Mouse (Mus musculus): Measurements from ENCODE around the gene Pglyrp1. TPM values are rescaled to one million over a fixed set of nuclear protein-coding genes. Genes with fewer than 3 reads are reported as not detected.

Gene Pglyrp1
- polyA plus RNA-seq, 1 experiment from 2014 or later, result 20.9 TPM

DNA sequence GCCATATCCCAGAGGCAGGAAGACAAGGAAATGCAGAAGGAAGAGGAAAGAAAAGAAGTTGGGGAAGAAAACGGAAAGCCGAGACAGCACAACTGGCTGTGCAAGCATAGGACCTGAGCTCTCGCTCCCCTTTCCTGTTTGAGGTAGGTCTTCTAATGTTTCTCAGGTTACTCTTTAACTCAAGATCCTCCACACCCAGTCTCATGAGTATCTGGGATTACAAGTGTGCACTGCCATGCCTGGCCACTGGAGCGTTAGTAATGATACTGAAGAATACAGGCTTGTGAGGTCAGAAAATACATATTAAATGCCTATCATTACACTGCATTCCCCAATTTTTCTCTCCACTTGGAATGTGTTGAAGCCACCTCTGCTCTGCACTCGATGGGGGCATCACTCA is 4.2 kb downstream of the Pglyrp1 start:
- no peak for DNase-seq (ENCODE audit: low spot score)
- Histone ChIP-seq H3K4me2 (ENCODE audit: low read length) (no peak overlapping the region), H3K9ac (ENCODE audit: low read length) (no peak overlapping the region), H3K27me3 (replicated peaks; ENCODE audit: control insufficient read depth, insufficient read depth, low read length) (no peaks in the 10 kb centered on the region), H3K9me3 (replicated peaks; ENCODE audit: control insufficient read depth, low read length) (no peaks in the 10 kb centered on the region), H3K4me1 (ENCODE audit: control insufficient read depth, insufficient read depth, low read length) (no peaks in the 10 kb centered on the region), H3K4me3 (ENCODE audit: low read depth, low read length) (no peak overlapping the region), H3K27ac (ENCODE audit: low read depth, low read length) (no peak overlapping the region), H3K36me3 (ENCODE audit: control insufficient read depth, insufficient read depth, low read length) (no peaks in the 10 kb centered on the region)
- WGBS, result 93% methylated on average over 5 of the region's 5 CpGs
- ATAC-seq, result no peak

DNA sequence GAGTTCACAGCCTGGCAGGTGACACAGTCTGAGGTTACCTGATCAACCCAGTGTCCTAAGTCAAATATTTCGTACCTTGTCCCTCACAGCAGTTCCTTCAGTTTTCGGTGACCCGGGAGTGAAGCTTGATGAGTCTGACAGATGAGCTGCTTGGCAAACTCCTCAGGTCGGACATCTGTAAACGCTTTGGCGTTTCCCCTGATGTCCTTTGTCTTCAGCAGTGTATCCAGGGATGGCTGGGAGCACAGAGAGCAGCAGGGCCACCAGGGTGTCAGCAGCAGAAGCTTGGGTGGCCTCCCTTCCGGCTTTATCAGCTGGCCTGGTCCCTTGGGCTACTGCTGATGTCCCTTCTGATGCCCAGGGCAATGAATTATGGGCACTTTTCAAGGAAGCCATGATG is 7.6 kb downstream of the Pglyrp1 start:
- Histone ChIP-seq H3K27me3 (replicated peaks; ENCODE audit: control insufficient read depth, insufficient read depth, low read length) (no peaks in the 10 kb centered on the region), H3K9me3 (replicated peaks; ENCODE audit: control insufficient read depth, low read length) (no peaks in the 10 kb centered on the region), H3K4me2 (ENCODE audit: low read length) (no peak overlapping the region), H3K4me1 (ENCODE audit: control insufficient read depth, insufficient read depth, low read length) (no peaks in the 10 kb centered on the region), H3K36me3 (ENCODE audit: control insufficient read depth, insufficient read depth, low read length) (no peaks in the 10 kb centered on the region), H3K27ac (ENCODE audit: low read depth, low read length) (no peak overlapping the region), H3K4me3 (ENCODE audit: low read depth, low read length) (no peak overlapping the region), H3K9ac (ENCODE audit: low read length) (no peak overlapping the region)
- 83% methylated on average over 7 of the region's 7 CpGs for WGBS
- ATAC-seq (no peak), DNase-seq (ENCODE audit: low spot score) (no peak)

DNA sequence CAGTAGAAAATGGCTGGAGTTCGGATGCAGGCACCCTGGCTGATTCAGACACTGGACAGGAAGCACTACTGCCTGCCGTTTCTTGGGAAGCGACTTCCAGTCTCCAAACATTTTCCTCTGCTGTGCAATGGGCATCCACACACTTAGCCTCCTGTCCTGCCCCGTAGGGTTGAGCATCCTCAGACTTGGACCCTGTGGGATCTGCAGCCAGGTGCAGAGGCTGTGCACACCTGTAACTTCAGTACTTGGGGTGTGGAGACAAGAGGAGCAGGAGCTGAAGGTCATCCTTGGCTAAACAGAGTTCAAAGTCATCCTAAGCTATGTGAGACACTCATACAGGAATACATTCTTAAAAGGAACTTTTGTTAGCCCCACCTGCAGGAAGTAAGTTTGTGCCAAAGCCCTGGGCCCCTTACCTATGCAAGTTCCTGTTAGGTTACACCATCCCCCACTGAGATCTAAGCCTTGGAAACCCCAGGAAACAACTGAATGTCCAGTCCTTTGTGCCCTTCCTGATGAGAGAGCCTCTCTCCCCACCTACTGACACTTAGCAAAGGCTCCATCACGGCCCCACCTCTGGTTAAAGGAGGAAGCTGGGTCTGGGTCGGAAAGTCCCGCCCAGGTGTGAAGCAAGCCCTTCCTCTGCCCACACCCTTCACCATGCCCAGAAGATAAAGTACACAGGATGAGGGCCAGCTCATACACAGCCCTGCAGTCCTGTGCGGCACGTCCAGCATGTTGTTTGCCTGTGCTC is 13.0 kb downstream of the Pglyrp1 start:
- Histone ChIP-seq H3K4me2 (ENCODE audit: low read length) (no peak overlapping the region), H3K9me3 (replicated peaks; ENCODE audit: control insufficient read depth, low read length) (no peaks in the 10 kb centered on the region), H3K9ac (ENCODE audit: low read length) (no peak overlapping the region), H3K36me3 (ENCODE audit: control insufficient read depth, insufficient read depth, low read length) (no peaks in the 10 kb centered on the region), H3K27ac (ENCODE audit: low read depth, low read length) (no peak overlapping the region), H3K27me3 (replicated peaks; ENCODE audit: control insufficient read depth, insufficient read depth, low read length) (no peaks in the 10 kb centered on the region), H3K4me1 (ENCODE audit: control insufficient read depth, insufficient read depth, low read length) (no peaks in the 10 kb centered on the region), H3K4me3 (ENCODE audit: low read depth, low read length) (no peak overlapping the region)
- DNase-seq (ENCODE audit: low spot score), result no peak
- WGBS, result 71% methylated on average over 9 of the region's 9 CpGs
- ATAC-seq, result no peak

DNA sequence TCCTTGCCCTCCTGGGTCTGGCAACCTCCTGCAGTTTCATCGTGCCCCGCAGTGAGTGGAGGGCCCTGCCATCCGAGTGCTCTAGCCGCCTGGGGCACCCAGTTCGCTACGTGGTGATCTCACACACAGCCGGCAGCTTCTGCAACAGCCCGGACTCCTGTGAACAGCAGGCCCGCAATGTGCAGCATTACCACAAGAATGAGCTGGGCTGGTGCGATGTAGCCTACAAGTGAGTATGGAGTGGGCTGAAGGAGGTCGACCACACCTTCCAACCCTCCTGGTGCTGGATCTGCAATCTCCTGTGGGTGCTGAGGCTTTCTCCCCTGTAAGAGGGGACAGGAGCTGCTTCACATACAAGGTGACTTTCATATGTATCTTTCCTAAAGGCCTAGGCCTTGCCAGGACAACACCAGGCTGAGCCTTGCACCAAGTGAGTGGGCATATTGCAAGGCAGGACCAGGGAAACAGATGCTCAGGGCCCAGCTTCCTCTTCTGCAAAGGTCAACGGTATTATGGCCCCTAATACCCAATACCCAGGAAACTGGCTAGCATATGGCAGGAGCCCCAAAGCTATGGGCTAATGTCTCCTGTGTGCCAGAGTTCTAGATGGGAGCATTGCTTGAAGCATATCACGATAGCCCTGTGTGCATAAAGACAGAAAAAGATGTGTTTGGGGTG is 13.8 kb downstream of the Pglyrp1 start:
- Histone ChIP-seq H3K9me3 (replicated peaks; ENCODE audit: control insufficient read depth, low read length) (no peaks in the 10 kb centered on the region), H3K27ac (ENCODE audit: low read depth, low read length) (no peak overlapping the region), H3K9ac (ENCODE audit: low read length) (no peak overlapping the region), H3K4me3 (ENCODE audit: low read depth, low read length) (no peak overlapping the region), H3K36me3 (ENCODE audit: control insufficient read depth, insufficient read depth, low read length) (no peaks in the 10 kb centered on the region), H3K4me2 (ENCODE audit: low read length) (no peak overlapping the region), H3K27me3 (replicated peaks; ENCODE audit: control insufficient read depth, insufficient read depth, low read length) (no peaks in the 10 kb centered on the region), H3K4me1 (ENCODE audit: control insufficient read depth, insufficient read depth, low read length) (no peaks in the 10 kb centered on the region)
- ATAC-seq (no peak), DNase-seq (ENCODE audit: low spot score) (no peak)
- WGBS, result 70% methylated on average over 13 of the region's 13 CpGs

DNA sequence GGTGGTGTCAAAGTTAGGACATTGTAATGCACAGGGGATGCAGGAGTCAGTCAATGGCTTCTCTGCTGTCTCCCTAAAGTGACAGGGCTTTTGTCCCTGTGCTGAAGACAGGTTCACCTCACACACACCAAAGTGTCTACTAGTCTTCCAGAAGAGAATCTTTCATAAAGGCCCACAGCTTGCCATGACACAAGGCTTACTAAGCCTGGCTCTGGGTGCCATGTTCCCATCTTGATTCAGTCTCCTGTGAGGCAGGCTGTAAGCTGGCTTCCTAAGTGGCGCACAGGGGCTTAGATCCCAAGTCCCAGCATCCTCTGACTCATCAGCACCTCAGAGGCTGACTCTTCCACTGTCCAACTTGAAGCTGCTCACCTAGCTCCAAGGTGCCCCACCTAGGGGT is 15.8 kb downstream of the Pglyrp1 start:
- no peak overlapping the region for H3K4me3 ChIP-seq (ENCODE audit: low read depth, low read length)
- no peak for ATAC-seq
- WGBS, result 83% methylated on average over 1 of the region's 1 CpGs
- H3K36me3 ChIP-seq (ENCODE audit: control insufficient read depth, insufficient read depth, low read length), result no peaks in the 10 kb centered on the region
- no peaks in the 10 kb centered on the region for H3K9me3 ChIP-seq (replicated peaks; ENCODE audit: control insufficient read depth, low read length)
- no peak overlapping the region for H3K4me2 ChIP-seq (ENCODE audit: low read length)
- DNase-seq (ENCODE audit: low spot score), result no peak
- no peak overlapping the region for H3K27ac ChIP-seq (ENCODE audit: low read depth, low read length)
- H3K9ac ChIP-seq (ENCODE audit: low read length), result no peak overlapping the region
- H3K27me3 ChIP-seq (replicated peaks; ENCODE audit: control insufficient read depth, insufficient read depth, low read length), result no peaks in the 10 kb centered on the region
- no peaks in the 10 kb centered on the region for H3K4me1 ChIP-seq (ENCODE audit: control insufficient read depth, insufficient read depth, low read length)

DNA sequence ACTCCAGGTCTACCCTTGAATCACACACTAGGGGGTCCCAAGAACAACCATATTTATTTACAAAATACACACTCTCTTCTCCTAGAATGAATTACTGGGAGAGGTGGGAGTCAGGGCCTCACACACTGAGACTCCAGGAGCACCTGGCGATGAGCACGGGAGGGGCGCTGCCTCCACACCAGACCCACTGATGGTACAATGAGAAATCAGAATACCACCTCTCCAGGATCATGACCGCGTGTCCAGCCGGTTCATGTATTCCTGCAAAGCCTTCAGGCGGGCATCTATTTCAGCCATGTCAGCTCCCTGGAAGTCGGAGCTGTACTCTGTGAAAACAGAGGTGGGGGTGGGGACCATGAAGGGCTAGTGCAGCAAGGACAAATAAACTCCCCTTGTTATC is 19.7 kb downstream of the Pglyrp1 start:
- Histone ChIP-seq H3K27ac (ENCODE audit: low read depth, low read length) (no peak overlapping the region), H3K4me3 (ENCODE audit: low read depth, low read length) (no peak overlapping the region), H3K9ac (ENCODE audit: low read length) (no peak overlapping the region), H3K4me1 (ENCODE audit: control insufficient read depth, insufficient read depth, low read length) (peaks cover 4% of the 10 kb centered on the region; the same call in 1 of the 2 replicates), H3K36me3 (ENCODE audit: control insufficient read depth, insufficient read depth, low read length) (no peaks in the 10 kb centered on the region), H3K27me3 (replicated peaks; ENCODE audit: control insufficient read depth, insufficient read depth, low read length) (0 out of 2 replicates have a peak, but pooled peaks cover 5% of the 10 kb centered on the region), H3K4me2 (ENCODE audit: low read length) (no peak overlapping the region), H3K9me3 (replicated peaks; ENCODE audit: control insufficient read depth, low read length) (no peaks in the 10 kb centered on the region)
- ATAC-seq (no peak), DNase-seq (ENCODE audit: low spot score) (no peak)
- WGBS, result 93% methylated on average over 8 of the region's 8 CpGs

DNA sequence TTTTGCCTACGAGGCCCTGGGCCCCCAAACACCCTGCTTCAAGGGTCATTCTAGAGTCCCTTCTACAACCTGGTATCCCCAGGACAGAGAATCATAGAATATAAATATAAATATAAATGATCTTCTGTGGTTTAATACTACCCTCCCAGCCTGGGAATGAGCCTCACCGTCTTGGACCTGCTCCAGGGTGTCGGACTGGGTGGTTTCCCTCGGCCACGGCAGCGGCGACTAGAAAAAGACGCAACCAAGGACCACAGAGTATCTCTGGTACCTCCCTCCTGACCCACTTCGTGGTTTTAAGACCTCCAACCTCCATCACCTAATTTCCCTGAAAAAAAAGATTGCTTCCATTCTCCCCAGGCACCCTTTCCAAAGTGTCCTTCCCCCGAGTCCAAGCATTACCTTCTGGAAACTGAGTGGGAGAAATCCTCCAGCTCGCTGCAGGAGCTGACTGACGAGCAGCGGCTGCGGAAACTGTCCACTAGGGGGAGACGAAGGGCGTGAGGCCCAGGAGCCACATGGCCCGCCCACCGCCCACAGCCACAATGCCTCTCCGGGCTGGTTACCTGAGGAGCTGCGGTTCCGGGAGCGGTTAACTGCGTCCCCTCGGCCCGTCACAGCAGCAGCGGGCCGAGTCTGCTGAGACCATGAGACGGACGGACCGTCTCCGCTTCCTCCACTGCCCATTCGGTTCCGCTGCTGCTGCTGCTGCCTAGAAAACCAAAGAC is 20.9 kb downstream of the Pglyrp1 start:
- Histone ChIP-seq H3K4me3 (ENCODE audit: low read depth, low read length) (peak overlapping the region; percentile 41), H3K4me2 (ENCODE audit: low read length) (peak overlapping the region; percentile 77), H3K9me3 (replicated peaks; ENCODE audit: control insufficient read depth, low read length) (no peaks in the 10 kb centered on the region), H3K27me3 (replicated peaks; ENCODE audit: control insufficient read depth, insufficient read depth, low read length) (0 out of 2 replicates have a peak, but pooled peaks cover 5% of the 10 kb centered on the region), H3K4me1 (ENCODE audit: control insufficient read depth, insufficient read depth, low read length) (peaks cover 4% of the 10 kb centered on the region; the same call in 1 of the 2 replicates), H3K27ac (ENCODE audit: low read depth, low read length) (no peak overlapping the region), H3K36me3 (ENCODE audit: control insufficient read depth, insufficient read depth, low read length) (no peaks in the 10 kb centered on the region), H3K9ac (ENCODE audit: low read length) (peak overlapping the region; percentile 64)
- ATAC-seq (peak; percentile 74), DNase-seq (ENCODE audit: low spot score) (peak; percentile 92)
- WGBS, result 21% methylated on average over 33 of the region's 33 CpGs

DNA sequence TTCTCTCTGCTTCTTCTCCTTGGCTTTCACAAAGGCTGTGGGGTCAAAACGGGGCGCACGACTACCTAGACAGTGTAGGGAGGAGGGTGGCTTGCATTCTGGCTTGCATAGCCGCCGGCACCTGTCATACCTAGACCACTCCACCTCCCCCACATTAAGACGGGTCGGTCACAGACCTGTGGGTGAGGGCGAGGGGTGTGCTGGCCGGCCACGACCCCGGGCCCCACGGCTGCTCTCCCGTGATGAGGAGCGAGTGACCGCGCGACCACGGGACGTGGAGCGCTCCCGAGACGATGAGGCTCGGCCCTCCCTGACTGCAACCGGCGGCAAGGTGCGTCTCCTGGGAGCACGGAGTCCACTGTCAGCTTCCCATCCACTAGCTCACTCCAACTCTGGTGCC is 21.9 kb downstream of the Pglyrp1 start:
- WGBS, result 37% methylated on average over 26 of the region's 27 CpGs
- peak overlapping the region; percentile 41 for H3K4me3 ChIP-seq (ENCODE audit: low read depth, low read length)
- ATAC-seq, result peak; percentile 13

More for the DNA sequence above, 21.9 kb downstream of the Pglyrp1 start:
- Histone ChIP-seq H3K27me3 (replicated peaks; ENCODE audit: control insufficient read depth, insufficient read depth, low read length) (0 out of 2 replicates have a peak, but pooled peaks cover 5% of the 10 kb centered on the region), H3K9me3 (replicated peaks; ENCODE audit: control insufficient read depth, low read length) (no peaks in the 10 kb centered on the region), H3K9ac (ENCODE audit: low read length) (peak overlapping the region; percentile 37), H3K4me2 (ENCODE audit: low read length) (peak overlapping the region; percentile 77), H3K4me1 (ENCODE audit: control insufficient read depth, insufficient read depth, low read length) (peaks cover 4% of the 10 kb centered on the region; the same call in 1 of the 2 replicates), H3K36me3 (ENCODE audit: control insufficient read depth, insufficient read depth, low read length) (0 out of 2 replicates have a peak, but pooled peaks cover 3% of the 10 kb centered on the region), H3K27ac (ENCODE audit: low read depth, low read length) (no peak overlapping the region)
- DNase-seq (ENCODE audit: low spot score), result no peak
